Mouse (Mus musculus) stomach, embryonic 14.5 days (tissue): ENCODE measurements around the gene Snx32. TPM values are rescaled to one million over a fixed set of nuclear protein-coding genes. Genes with fewer than 3 reads are reported as not detected.
A peak's percentile ranks its signal among the peaks of the same experiment; 100 is the strongest.

ENCODE experiments used
- ATAC-seq: fragments of 200-750 bp; cut with Nextera tagmentation; 2 replicates; pipeline ENCODE4 v1.8.0; 2017; ENCODE audit warnings: low read depth, moderate TSS enrichment; ENCODE audit not compliant: insufficient number of reproducible peaks, insufficient read depth, low FRiP score
- H3K27ac ChIP-seq: fragments of 300-500 bp; sonication (generic); 2 replicates; pipeline ENCODE4 v1.5.1; 2014; ENCODE audit warnings: mild to moderate bottlenecking, low read length, moderate library complexity, mixed read lengths
- H3K27me3 ChIP-seq: fragments of 300-500 bp; sonication (generic); 2 replicates; pipeline ENCODE4 v1.6.1; 2014; ENCODE audit warnings: low read length, control low read depth, mixed read lengths; ENCODE audit not compliant: control insufficient read depth, insufficient read depth
- H3K36me3 ChIP-seq: fragments of 300-500 bp; sonication (generic); 2 replicates; pipeline ENCODE4 v1.6.1; 2014; ENCODE audit warnings: mild to moderate bottlenecking, control low read depth, low read length, moderate library complexity, mixed read lengths; ENCODE audit not compliant: control insufficient read depth, insufficient read depth
- H3K4me1 ChIP-seq: fragments of 300-500 bp; sonication (generic); 2 replicates; pipeline ENCODE4 v1.6.1; 2014; ENCODE audit warnings: low read length, control low read depth, mixed read lengths; ENCODE audit not compliant: control insufficient read depth, insufficient read depth
- H3K4me2 ChIP-seq: fragments of 300-500 bp; sonication (generic); replicated peaks from 2 replicates; pipeline ENCODE4 v1.6.1; 2014; ENCODE audit warnings: low read depth, low read length, control low read depth
- H3K4me3 ChIP-seq: fragments of 300-500 bp; sonication (generic); 2 replicates; pipeline ENCODE4 v1.5.1; 2014; ENCODE audit warnings: low read depth, low read length, control low read depth
- H3K9ac ChIP-seq: fragments of 300-500 bp; sonication (generic); replicated peaks from 2 replicates; pipeline ENCODE4 v1.6.1; 2014; ENCODE audit warnings: low read depth, mild to moderate bottlenecking, control low read depth, low read length, moderate library complexity, mixed read lengths
- H3K9me3 ChIP-seq: fragments of 300-500 bp; sonication (generic); 2 replicates; pipeline ENCODE4 v1.6.1; 2016; ENCODE audit warnings: low read depth, low read length, control low read depth; ENCODE audit not compliant: control insufficient read depth
- WGBS: fragments of 180-500 bp; shearing (Covaris S2); extraction: QIAGEN DNeasy Blood & Tissue Kit; methylation state at CpG from one replicate; pipeline ENCODE4 v1.1.7; 2014; 5-methylcytosine and 5-hydroxymethylcytosine counted together
- polyA plus RNA-seq: library from polyadenylated mRNA; unstranded; fragments of >200 nt; fragmentation: Nextera tagmentation; extraction: Ambion mirVana; gene quantifications from 2 replicates; pipeline ENCODE4 v1.2.1, GENCODE M21; 2014

Gene Snx32
- polyA plus RNA-seq, 1 experiment from 2014 or later = 13.0 TPM

DNA sequence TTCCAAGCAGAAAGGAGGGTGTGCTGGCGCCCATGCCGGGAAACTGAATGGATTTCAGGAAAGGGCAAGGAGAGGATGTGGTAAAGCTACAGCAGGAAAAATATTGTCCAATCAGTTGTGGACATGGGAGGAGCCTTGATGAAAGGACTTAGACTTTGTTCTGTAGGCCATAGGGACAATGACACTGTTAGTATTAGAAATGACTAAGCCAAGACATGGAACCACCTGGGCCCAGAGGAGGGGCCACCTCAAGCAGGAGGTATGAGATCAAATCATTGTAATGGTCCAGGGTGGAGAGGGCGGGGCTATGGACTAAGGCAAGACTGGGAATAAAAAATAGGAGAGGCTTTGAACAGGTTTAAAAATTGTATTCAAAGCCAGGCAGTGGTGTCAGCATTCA is 8.4 kb upstream of the Snx32 start:
- H3K27ac ChIP-seq = no peak overlapping the region
- no peaks in the 10 kb centered on the region for H3K4me1 ChIP-seq
- no peaks in the 10 kb centered on the region for H3K9me3 ChIP-seq
- H3K4me2 ChIP-seq = no peak overlapping the region
- no peaks in the 10 kb centered on the region for H3K27me3 ChIP-seq
- ATAC-seq = no peak
- H3K9ac ChIP-seq = no peak overlapping the region
- 83% methylated on average over 3 of the region's 3 CpGs for WGBS
- H3K36me3 ChIP-seq = no peaks in the 10 kb centered on the region
- no peak overlapping the region for H3K4me3 ChIP-seq

DNA sequence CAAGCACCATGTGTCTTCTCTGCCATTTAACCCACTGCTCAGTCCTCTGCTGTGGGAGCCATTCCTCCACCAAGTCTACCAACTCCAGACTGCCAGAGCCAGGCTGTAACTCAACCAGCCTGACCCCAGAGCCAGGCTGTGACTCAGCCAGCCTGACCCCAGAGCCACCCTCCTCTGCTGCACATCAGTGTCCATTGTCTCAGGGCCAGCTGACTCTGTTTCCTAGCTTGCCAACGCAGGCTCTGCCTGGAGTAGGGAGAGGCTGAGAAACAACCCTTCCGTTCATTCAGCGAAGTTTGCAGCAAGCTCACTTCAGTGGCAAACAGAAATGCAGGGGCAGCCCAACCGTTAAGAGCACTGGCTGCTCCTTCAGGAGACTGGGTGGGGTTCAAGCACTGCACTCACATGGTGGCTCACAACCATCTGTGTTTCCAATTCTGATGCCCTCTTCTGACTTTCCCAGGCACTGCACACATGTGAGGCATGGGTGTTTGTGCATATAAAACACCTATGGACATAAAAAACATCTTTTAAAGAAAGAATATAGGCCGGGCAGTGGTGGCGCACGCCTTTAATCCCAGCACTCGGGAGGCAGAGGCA is 6.7 kb upstream of the Snx32 start:
- no peaks in the 10 kb centered on the region for H3K9me3 ChIP-seq
- H3K9ac ChIP-seq = no peak overlapping the region
- WGBS = 75% methylated on average over 8 of the region's 8 CpGs
- no peaks in the 10 kb centered on the region for H3K36me3 ChIP-seq
- no peaks in the 10 kb centered on the region for H3K27me3 ChIP-seq
- H3K4me1 ChIP-seq = 0 out of 2 replicates have a peak, but pooled peaks cover 4% of the 10 kb centered on the region
- no peak overlapping the region for H3K4me3 ChIP-seq
- ATAC-seq = no peak
- no peak overlapping the region for H3K4me2 ChIP-seq
- no peak overlapping the region for H3K27ac ChIP-seq

DNA sequence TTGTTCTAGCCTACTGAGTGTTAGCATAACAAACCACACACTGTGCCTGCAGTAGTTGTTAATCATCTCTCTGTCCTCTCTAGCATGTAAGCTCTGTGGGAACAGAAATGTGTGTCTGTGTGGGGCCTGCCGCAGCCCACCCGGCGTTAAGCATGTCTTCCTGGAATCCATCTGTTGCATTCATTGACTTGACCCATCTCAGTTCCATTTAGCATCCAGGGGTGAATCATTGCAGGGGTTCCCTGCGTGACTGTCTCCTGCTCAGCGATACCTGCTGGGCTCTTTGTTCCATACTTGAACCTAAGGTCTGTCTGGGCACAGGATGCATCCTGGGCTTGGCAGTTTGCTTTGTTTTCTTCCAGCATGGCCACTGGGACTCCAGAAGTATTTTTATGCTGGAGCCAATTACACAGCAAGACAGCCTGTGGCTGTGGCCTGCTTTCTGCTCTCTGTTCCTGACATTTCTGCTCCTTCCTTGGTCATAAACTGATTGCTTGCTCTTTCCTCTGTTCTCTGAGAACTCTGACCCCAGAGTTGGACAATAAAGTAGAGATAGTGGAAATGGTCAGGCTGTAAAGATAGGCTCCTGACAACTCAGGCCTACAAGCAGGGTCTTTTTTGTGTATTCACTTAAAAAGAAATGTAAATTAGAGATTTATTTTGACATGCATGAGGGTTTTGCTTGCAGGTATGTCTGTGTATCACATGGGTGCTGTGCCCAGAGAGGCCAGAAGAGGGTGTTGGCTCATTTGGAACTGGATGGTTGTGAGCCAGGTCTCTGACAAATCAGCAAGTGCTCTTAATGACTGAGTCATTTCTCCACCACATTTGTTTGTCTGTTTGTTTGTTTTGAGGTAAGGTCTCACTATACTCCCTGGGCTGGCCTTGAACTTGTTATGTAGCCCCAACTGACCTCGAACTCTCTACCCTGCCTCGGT is 5.8 kb upstream of the Snx32 start:
- Histone ChIP-seq H3K4me1 (peaks cover 4% of the 10 kb centered on the region; the same call in 1 of the 2 replicates), H3K9ac (no peak overlapping the region), H3K4me2 (no peak overlapping the region), H3K36me3 (no peaks in the 10 kb centered on the region), H3K9me3 (no peaks in the 10 kb centered on the region), H3K4me3 (no peak overlapping the region), H3K27ac (no peak overlapping the region), H3K27me3 (no peaks in the 10 kb centered on the region)
- 87% methylated on average over 7 of the region's 7 CpGs for WGBS
- no peak for ATAC-seq

DNA sequence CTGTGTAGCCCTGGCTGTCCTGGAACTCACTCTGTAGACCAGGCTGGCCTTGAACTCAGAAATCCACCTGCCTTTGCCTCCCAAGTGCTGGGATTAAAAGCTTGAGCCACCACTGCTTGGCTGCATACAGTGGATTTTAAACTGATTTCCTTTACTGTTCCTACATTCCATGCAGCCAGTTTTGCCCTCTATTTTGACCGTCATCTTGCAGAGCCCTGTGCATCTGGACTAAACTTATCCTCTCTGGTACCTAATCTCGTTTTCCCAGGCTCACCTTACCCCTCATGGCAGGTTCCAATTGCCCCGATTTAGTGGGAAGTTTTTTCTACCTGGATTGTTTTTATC is 2.6 kb upstream of the Snx32 start:
- ATAC-seq = no peak
- peaks cover 8% of the 10 kb centered on the region; the same call in 1 of the 2 replicates for H3K4me1 ChIP-seq
- H3K36me3 ChIP-seq = no peaks in the 10 kb centered on the region
- 81% methylated on average over 3 of the region's 3 CpGs for WGBS
- no peak overlapping the region for H3K9ac ChIP-seq
- H3K4me2 ChIP-seq = no peak overlapping the region
- H3K9me3 ChIP-seq = no peaks in the 10 kb centered on the region
- H3K27ac ChIP-seq = no peak overlapping the region
- H3K4me3 ChIP-seq = no peak overlapping the region
- H3K27me3 ChIP-seq = no peaks in the 10 kb centered on the region

DNA sequence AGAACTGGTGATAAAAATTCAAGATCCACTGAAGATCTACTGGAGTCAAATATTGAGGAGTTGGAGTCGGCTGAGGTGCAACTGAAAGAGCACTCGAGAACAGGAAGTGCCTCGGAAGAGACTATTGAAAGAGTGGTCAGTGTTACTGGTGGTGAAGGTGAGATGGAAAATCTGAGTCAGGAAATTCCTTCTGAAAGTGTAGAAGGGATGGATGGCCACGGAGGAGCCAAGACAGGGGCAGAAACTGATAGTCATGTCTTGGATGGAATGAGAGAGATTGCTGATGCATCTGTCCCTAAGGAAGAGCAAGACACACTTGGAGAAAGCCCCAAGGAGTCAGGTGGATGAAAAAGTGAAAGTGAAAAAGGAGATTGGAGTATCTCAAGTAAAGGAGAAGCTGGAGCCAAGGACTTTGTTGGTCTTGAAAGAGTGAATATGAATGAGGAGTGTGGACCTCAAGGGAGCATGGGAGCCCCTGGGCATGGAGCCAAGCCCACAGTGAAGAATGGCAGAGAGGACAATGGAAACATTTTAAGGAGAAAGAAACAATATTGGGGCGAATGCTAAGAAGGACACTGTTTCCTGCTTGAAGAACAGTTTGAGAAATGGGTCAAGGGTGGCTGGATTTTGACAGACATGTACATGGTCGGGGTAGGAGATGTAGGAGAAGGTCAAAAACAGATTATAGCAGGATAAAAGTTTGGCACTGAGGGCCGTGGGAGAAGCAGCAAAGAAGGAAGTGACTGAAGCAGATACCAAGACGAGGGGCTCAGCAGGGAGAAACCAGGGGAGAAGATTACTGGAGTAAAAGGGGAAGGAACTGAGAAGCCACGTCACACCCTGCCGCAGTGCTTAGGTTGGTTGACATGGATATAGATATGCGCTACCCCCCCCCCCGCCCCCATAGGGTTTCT is 2.0 kb upstream of the Snx32 start:
- no peak overlapping the region for H3K4me2 ChIP-seq
- no peaks in the 10 kb centered on the region for H3K27me3 ChIP-seq
- H3K9ac ChIP-seq = no peak overlapping the region
- H3K4me3 ChIP-seq = no peak overlapping the region
- WGBS = 77% methylated on average over 12 of the region's 12 CpGs
- ATAC-seq = no peak
- no peaks in the 10 kb centered on the region for H3K9me3 ChIP-seq
- H3K36me3 ChIP-seq = no peaks in the 10 kb centered on the region
- peaks cover 8% of the 10 kb centered on the region; the same call in 1 of the 2 replicates for H3K4me1 ChIP-seq
- H3K27ac ChIP-seq = 0 out of 2 replicates have a peak overlapping the region, but pooled peaks have one; percentile 3

DNA sequence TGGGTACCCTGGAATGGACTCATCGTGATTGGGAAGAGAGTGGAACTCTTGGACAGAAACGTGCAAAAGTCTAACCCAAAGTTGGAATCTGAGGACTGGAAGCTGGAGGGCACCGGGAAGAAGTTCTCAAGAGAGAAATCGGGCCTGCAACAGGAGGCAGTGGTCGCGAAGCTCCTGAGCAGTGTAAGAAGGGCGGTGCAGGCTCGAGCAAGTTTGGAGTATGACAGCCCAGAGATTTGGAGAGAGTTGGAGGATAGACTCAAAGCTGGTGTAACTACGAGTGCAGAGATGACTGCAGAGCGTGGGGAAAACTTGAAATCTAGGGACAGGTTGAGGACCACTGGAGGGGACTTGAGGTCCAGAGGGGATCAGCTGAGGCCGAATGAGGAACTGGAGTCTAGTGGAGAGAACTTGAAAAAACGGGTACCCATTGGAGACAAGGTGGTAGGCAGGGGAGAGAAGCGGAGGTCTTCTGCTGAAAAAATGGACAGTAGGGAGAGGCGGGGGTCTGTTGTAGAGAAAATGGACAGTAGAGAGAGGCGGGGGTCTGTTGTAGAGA is 815 bp upstream of the Snx32 start:
- H3K4me3 ChIP-seq = peak overlapping the region; percentile 45
- H3K36me3 ChIP-seq = no peaks in the 10 kb centered on the region
- 0 out of 2 replicates have a peak overlapping the region, but pooled peaks have one; percentile 10 for H3K27ac ChIP-seq

DNA sequence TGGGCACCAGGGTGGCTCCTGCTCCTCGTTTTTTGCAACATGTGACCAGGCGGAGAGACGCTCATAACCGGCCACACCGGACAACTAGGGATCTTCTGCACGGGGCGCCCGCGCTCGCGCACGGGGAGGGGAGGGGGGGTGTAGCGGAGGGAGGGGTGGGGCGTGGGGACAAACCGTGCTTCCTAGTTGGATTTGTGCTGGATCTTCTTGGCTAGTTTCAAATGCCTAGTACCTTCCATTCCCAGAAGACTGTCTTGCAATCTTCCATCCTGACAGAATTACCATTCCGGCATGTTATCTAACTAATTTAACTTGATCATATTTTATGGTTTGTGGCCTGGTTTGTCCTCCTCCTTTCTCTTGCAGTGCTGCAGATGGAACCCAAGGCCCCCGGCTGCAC is 6.7 kb downstream of the Snx32 start, which contains the start of gene 1700020D05Rik:
TSS of gene 1700020D05Rik (minus strand) at position 101 of the 400 bp plus-strand sequence.
- H3K4me3 ChIP-seq = no peak within 1 kb of the TSS
- no peaks in the 10 kb centered on the region for H3K27me3 ChIP-seq
- H3K9me3 ChIP-seq = no peaks in the 10 kb centered on the region
- no peaks in the 10 kb centered on the region for H3K4me1 ChIP-seq
- WGBS = 62% methylated on average over 17 of the region's 17 CpGs
- ATAC-seq = no peak
- H3K9ac ChIP-seq = no peak within 1 kb of the TSS
- H3K27ac ChIP-seq = no peak within 1 kb of the TSS
- H3K36me3 ChIP-seq = no peaks in the 10 kb centered on the region
- no peak within 1 kb of the TSS for H3K4me2 ChIP-seq

More for the DNA sequence above, 815 bp upstream of the Snx32 start:
- WGBS = 46% methylated on average over 15 of the region's 15 CpGs
- Histone ChIP-seq H3K9ac (peak overlapping the region; percentile 57), H3K27me3 (no peaks in the 10 kb centered on the region), H3K4me2 (peak overlapping the region; percentile 76), H3K4me1 (peaks cover 8% of the 10 kb centered on the region; the same call in 1 of the 2 replicates), H3K9me3 (no peaks in the 10 kb centered on the region)
- no peak for ATAC-seq
